Mouse (Mus musculus) heart, postnatal 0 days (tissue): ENCODE results near the gene Tssk1. TPM values are rescaled to one million over a fixed set of nuclear protein-coding genes. Genes with fewer than 3 reads are reported as not detected.
A peak's percentile ranks its signal among the peaks of the same experiment; 100 is the strongest.

Source experiments
- ATAC-seq: fragments of 200-750 bp; cut with Nextera tagmentation; 2 replicates; pipeline ENCODE4 v1.8.0; 2017; ENCODE audit warnings: low read depth, moderate number of reproducible peaks, moderate library complexity; ENCODE audit not compliant: insufficient read depth
- DNase-seq: peaks from one replicate; pipeline ENCODE4 v3.0.0-alpha.2; 2016; ENCODE audit warnings: low spot score
- H3K27ac ChIP-seq: fragments of 300-500 bp; sonication (generic); 2 replicates; pipeline ENCODE4 v1.5.1; 2014; ENCODE audit warnings: low read depth, mild to moderate bottlenecking
- H3K27me3 ChIP-seq: fragments of 300-500 bp; sonication (generic); 2 replicates; pipeline ENCODE4 v1.6.1; 2014; ENCODE audit warnings: low read length, mixed read lengths; ENCODE audit not compliant: control insufficient read depth, insufficient read depth
- H3K36me3 ChIP-seq: fragments of 300-500 bp; sonication (generic); replicated peaks from 2 replicates; pipeline ENCODE4 v1.6.1; 2014; ENCODE audit warnings: low read length, mixed read lengths; ENCODE audit not compliant: control insufficient read depth, insufficient read depth
- H3K4me1 ChIP-seq: fragments of 300-500 bp; sonication (generic); 2 replicates; pipeline ENCODE4 v1.6.1; 2014; ENCODE audit warnings: antibody characterized with exemption; ENCODE audit not compliant: control insufficient read depth, insufficient read depth
- H3K4me2 ChIP-seq: fragments of 300-500 bp; sonication (generic); 2 replicates; pipeline ENCODE4 v1.6.1; 2014; ENCODE audit warnings: low read depth, mild to moderate bottlenecking, low read length, moderate library complexity
- H3K4me3 ChIP-seq: fragments of 300-500 bp; sonication (generic); 2 replicates; pipeline ENCODE4 v1.5.1; 2014; ENCODE audit warnings: low read depth, low read length
- H3K9ac ChIP-seq: fragments of 300-500 bp; sonication (generic); replicated peaks from 2 replicates; pipeline ENCODE4 v1.6.1; 2014; ENCODE audit warnings: low read depth, low read length, mixed read lengths
- H3K9me3 ChIP-seq: fragments of 300-500 bp; sonication (generic); replicated peaks from 2 replicates; pipeline ENCODE4 v1.6.1; 2016; ENCODE audit warnings: low read length; ENCODE audit not compliant: control insufficient read depth
- CTCF ChIP-seq: IDR thresholded peaks from 2 replicates; pipeline ENCODE4 v1.5.1; 2016; ENCODE audit warnings: antibody characterized with exemption, control low read depth, low read depth
- EP300 ChIP-seq: IDR thresholded peaks from 2 replicates; pipeline ENCODE4 v1.6.1; 2016; ENCODE audit warnings: antibody characterized with exemption, low read depth
- WGBS: fragments of 180-500 bp; shearing (Covaris S2); extraction: QIAGEN DNeasy Blood & Tissue Kit; methylation state at CpG from one replicate; pipeline ENCODE4 v1.1.7; 2014; 5-methylcytosine and 5-hydroxymethylcytosine counted together
- polyA plus RNA-seq: library from polyadenylated mRNA; unstranded; fragments of >200 nt; fragmentation: Nextera tagmentation; extraction: Ambion mirVana; gene quantifications from 2 replicates; pipeline ENCODE4 v1.2.1, GENCODE M21; 2015
- total RNA-seq: library from RNA; depleted of rRNA; stranded (reverse); fragments of >200 nt; gene quantifications from 2 replicates; pipeline ENCODE4 v1.2.3, GENCODE M21; 2014; ENCODE audit warnings: low replicate concordance

Gene Tssk1
- total and polyA plus RNA-seq, 2 experiments from 2014 or later, result 0.08 TPM; not detected in 1

GRCm38 (mm10) chr16:17872995-17873394 lies 21.0 kb upstream of the Tssk1 start:
- no peak overlapping the region for H3K4me2 ChIP-seq
- no peak overlapping the region for H3K27ac ChIP-seq
- no peaks in the 10 kb centered on the region for H3K27me3 ChIP-seq
- ATAC-seq (no peak), DNase-seq (no peak)
- H3K9me3 ChIP-seq, result no peaks in the 10 kb centered on the region
- TF ChIP-seq EP300 (no peak), CTCF (no peak)
- H3K4me1 ChIP-seq, result peaks cover 20% of the 10 kb centered on the region
- WGBS, result 33% methylated on average over 4 of the region's 4 CpGs
- H3K4me3 ChIP-seq, result no peak overlapping the region
- no peak overlapping the region for H3K9ac ChIP-seq
- peaks cover 36% of the 10 kb centered on the region for H3K36me3 ChIP-seq

GRCm38 (mm10) chr16:17875174-17875573 lies 18.8 kb upstream of the Tssk1 start:
- 25% methylated on average over 4 of the region's 4 CpGs for WGBS
- Histone ChIP-seq H3K4me1 (peaks cover 20% of the 10 kb centered on the region), H3K9ac (no peak overlapping the region), H3K9me3 (no peaks in the 10 kb centered on the region), H3K27me3 (no peaks in the 10 kb centered on the region), H3K36me3 (peaks cover 25% of the 10 kb centered on the region), H3K4me2 (no peak overlapping the region; the same call in 1 of the 2 replicates), H3K27ac (peak overlapping the region; percentile 68), H3K4me3 (no peak overlapping the region)
- peak; percentile 83 for ATAC-seq
- TF ChIP-seq CTCF, result no peak
- no peak for TF ChIP-seq EP300
- DNase-seq, result peak; percentile 56

- Histone ChIP-seq H3K27me3 (no peaks in the 10 kb centered on the region), H3K4me1 (peaks cover 20% of the 10 kb centered on the region), H3K9ac (no peak overlapping the region), H3K9me3 (no peaks in the 10 kb centered on the region), H3K4me2 (no peak overlapping the region), H3K36me3 (peaks cover 18% of the 10 kb centered on the region), H3K4me3 (no peak overlapping the region), H3K27ac (no peak overlapping the region)
- no peak for TF ChIP-seq CTCF
- no peak for TF ChIP-seq EP300
- WGBS, result 89% methylated on average over 1 of the region's 1 CpGs
- DNase-seq (no peak), ATAC-seq (no peak)
Observed at GRCm38 (mm10) chr16:17876096-17876495, 17.9 kb upstream of the Tssk1 start.

GRCm38 (mm10) chr16:17879571-17879970 lies 14.5 kb upstream of the Tssk1 start:
- peaks cover 14% of the 10 kb centered on the region; the same call in 1 of the 2 replicates for H3K4me1 ChIP-seq
- 77% methylated on average over 4 of the region's 4 CpGs for WGBS
- no peak overlapping the region for H3K4me2 ChIP-seq
- no peaks in the 10 kb centered on the region for H3K27me3 ChIP-seq
- no peaks in the 10 kb centered on the region; the same call in 1 of the 2 replicates for H3K36me3 ChIP-seq
- TF ChIP-seq EP300 (no peak), CTCF (no peak)
- H3K27ac ChIP-seq, result no peak overlapping the region
- H3K9ac ChIP-seq, result no peak overlapping the region
- no peak for DNase-seq
- no peaks in the 10 kb centered on the region for H3K9me3 ChIP-seq
- no peak for ATAC-seq
- H3K4me3 ChIP-seq, result no peak overlapping the region

- no peak overlapping the region for H3K9ac ChIP-seq
- DNase-seq, result no peak
- H3K27me3 ChIP-seq, result no peaks in the 10 kb centered on the region
- no peak overlapping the region for H3K27ac ChIP-seq
- ATAC-seq, result no peak
- TF ChIP-seq EP300, result no peak
- no peak for TF ChIP-seq CTCF
- no peak overlapping the region for H3K4me3 ChIP-seq
- peaks cover 6% of the 10 kb centered on the region; the same call in 1 of the 2 replicates for H3K4me1 ChIP-seq
- H3K4me2 ChIP-seq, result no peak overlapping the region
- no peaks in the 10 kb centered on the region; the same call in 1 of the 2 replicates for H3K36me3 ChIP-seq
- H3K9me3 ChIP-seq, result no peaks in the 10 kb centered on the region
Observed at GRCm38 (mm10) chr16:17882196-17882595, 11.8 kb upstream of the Tssk1 start.

GRCm38 (mm10) chr16:17884116-17884515 lies 9.9 kb upstream of the Tssk1 start:
- DNase-seq, result no peak
- no peaks in the 10 kb centered on the region for H3K9me3 ChIP-seq
- TF ChIP-seq CTCF (no peak), EP300 (no peak)
- H3K27ac ChIP-seq, result no peak overlapping the region
- H3K4me3 ChIP-seq, result no peak overlapping the region
- no peak for ATAC-seq
- H3K9ac ChIP-seq, result no peak overlapping the region
- WGBS, result 61% methylated on average over 6 of the region's 6 CpGs
- no peaks in the 10 kb centered on the region; the same call in 1 of the 2 replicates for H3K36me3 ChIP-seq
- no peak overlapping the region for H3K4me2 ChIP-seq
- peaks cover 6% of the 10 kb centered on the region; the same call in 1 of the 2 replicates for H3K4me1 ChIP-seq
- H3K27me3 ChIP-seq, result no peaks in the 10 kb centered on the region
